Mouse (Mus musculus): Measurements from ENCODE around the gene Cby3.

- no peak for TF ChIP-seq USF2 (conservative IDR thresholded peaks at IDR 0.05; ENCODE audit: low read depth, low read length)
- TF ChIP-seq CTCF (conservative IDR thresholded peaks at IDR 0.05 in 1 of 2, IDR thresholded peaks at IDR 0.05 in 1 of 2; ENCODE audit: low read depth in 2 of 2, low read length in 2 of 2): no peak
- no peak for TF ChIP-seq BHLHE40 (IDR thresholded peaks at IDR 0.05; ENCODE audit: low read depth, low read length)
- no peak for TF ChIP-seq MAFK (IDR thresholded peaks at IDR 0.05; ENCODE audit: insufficient replicate concordance, low read length)
- TF ChIP-seq MYC (IDR thresholded peaks at IDR 0.05; ENCODE audit: low read depth, low read length): no peak
- no peak for TF ChIP-seq USF1 (IDR thresholded peaks at IDR 0.05; ENCODE audit: low read depth, low read length)
- TF ChIP-seq HCFC1 (IDR thresholded peaks at IDR 0.05; ENCODE audit: low read depth, low read length): no peak
- no peak for TF ChIP-seq POLR2A (IDR thresholded peaks at IDR 0.05; ENCODE audit: low read depth, low read length)
- TF ChIP-seq EP300 (IDR thresholded peaks at IDR 0.05; ENCODE audit: low read length): no peak
- no peak for TF ChIP-seq KAT2A (IDR thresholded peaks at IDR 0.05; ENCODE audit: insufficient replicate concordance, low read length)
- TF ChIP-seq MXI1 (IDR thresholded peaks at IDR 0.05; ENCODE audit: low read depth, low read length): no peak
- TF ChIP-seq TCF12 (IDR thresholded peaks at IDR 0.05; ENCODE audit: low read depth, low read length): no peak
Observed at GRCm38 (mm10) chr11:50322345-50322744, 31.9 kb upstream of the Cby3 start.

Data from CH12.LX (cell line).